Mouse (Mus musculus): Measurements from ENCODE around the gene Grin3b. TPM values are rescaled to one million over a fixed set of nuclear protein-coding genes. Genes with fewer than 3 reads are reported as not detected.

The Grin3b gene
- polyA plus RNA-seq, 1 experiment = 0.16 TPM

GRCm38 (mm10) chr10:79974668-79975067 lies 4.2 kb downstream of the Grin3b start:
- DNase-seq (ENCODE audit: low read depth in 1 of 2, low spot score in 2 of 2) = no peak
- Histone ChIP-seq H3K36me3 (ENCODE audit: control insufficient read depth, insufficient read depth, low read length) (peaks cover 40% of the 10 kb centered on the region), H3K27ac (ENCODE audit: insufficient read depth, low read length) (no peak overlapping the region), H3K4me3 (ENCODE audit: extremely low read depth, insufficient read depth, insufficient read length) (no peak overlapping the region), H3K4me1 (ENCODE audit: control insufficient read depth, insufficient read depth, insufficient read length) (no peaks in the 10 kb centered on the region; the same call in 1 of the 2 replicates), H3K27me3 (ENCODE audit: control insufficient read depth, insufficient read depth, low read length) (peaks cover 10% of the 10 kb centered on the region)
- WGBS = 74% methylated on average over 8 of the region's 8 CpGs
- no peak for TF ChIP-seq POLR2A (IDR thresholded peaks at IDR 0.05; ENCODE audit: low read depth, low read length)
- TF ChIP-seq CTCF (IDR thresholded peaks at IDR 0.05; ENCODE audit: extremely low read depth, insufficient read depth, insufficient read length, insufficient replicate concordance) = no peak

- 96% methylated on average over 28 of the region's 28 CpGs for whole genome bisulfite sequencing
- H3K36me3 ChIP-seq (ENCODE audit: control insufficient read depth, insufficient read depth, low read length) = peaks cover 40% of the 10 kb centered on the region
- no peaks in the 10 kb centered on the region for H3K4me1 ChIP-seq (ENCODE audit: control insufficient read depth, insufficient read depth, insufficient read length)
- peaks cover 2% of the 10 kb centered on the region; the same call in 1 of the 2 replicates for H3K27me3 ChIP-seq (ENCODE audit: control insufficient read depth, insufficient read depth, low read length)
- no peak overlapping the region for H3K27ac ChIP-seq (ENCODE audit: insufficient read depth, low read length)
- no peak overlapping the region for H3K4me3 ChIP-seq (ENCODE audit: extremely low read depth, insufficient read depth, insufficient read length)
- no peak for DNase-seq (ENCODE audit: low read depth in 1 of 2, low spot score in 2 of 2)
- no peak for TF ChIP-seq CTCF (IDR thresholded peaks at IDR 0.05; ENCODE audit: extremely low read depth, insufficient read depth, insufficient read length, insufficient replicate concordance)
- no peak for TF ChIP-seq POLR2A (IDR thresholded peaks at IDR 0.05; ENCODE audit: low read depth, low read length)
These were observed 5.7 kb downstream of the Grin3b start for GRCm38 (mm10) chr10:79976071-79976721.

- 95% methylated on average over 33 of the region's 36 CpGs for WGBS
- peaks cover 40% of the 10 kb centered on the region for H3K36me3 ChIP-seq (ENCODE audit: control insufficient read depth, insufficient read depth, low read length)
These were observed 6.2 kb downstream of the Grin3b start for GRCm38 (mm10) chr10:79976722-79977107.

GRCm38 (mm10) chr10:79977324-79977723 lies 6.8 kb downstream of the Grin3b start:
- TF ChIP-seq POLR2A (IDR thresholded peaks at IDR 0.05; ENCODE audit: low read depth, low read length) (no peak), CTCF (IDR thresholded peaks at IDR 0.05; ENCODE audit: extremely low read depth, insufficient read depth, insufficient read length, insufficient replicate concordance) (no peak)
- Histone ChIP-seq H3K27ac (ENCODE audit: insufficient read depth, low read length) (no peak overlapping the region), H3K4me1 (ENCODE audit: control insufficient read depth, insufficient read depth, insufficient read length) (0 out of 2 replicates have a peak, but pooled peaks cover 2% of the 10 kb centered on the region), H3K27me3 (ENCODE audit: control insufficient read depth, insufficient read depth, low read length) (no peaks in the 10 kb centered on the region), H3K4me3 (ENCODE audit: extremely low read depth, insufficient read depth, insufficient read length) (no peak overlapping the region), H3K36me3 (ENCODE audit: control insufficient read depth, insufficient read depth, low read length) (peaks cover 40% of the 10 kb centered on the region)
- WGBS = 97% methylated on average over 28 of the region's 28 CpGs
- DNase-seq (ENCODE audit: low read depth in 1 of 2, low spot score in 2 of 2) = no peak

More at GRCm38 (mm10) chr10:79976722-79977107, 6.2 kb downstream of the Grin3b start:
- H3K27ac ChIP-seq (ENCODE audit: insufficient read depth, low read length) = no peak overlapping the region
- H3K27me3 ChIP-seq (ENCODE audit: control insufficient read depth, insufficient read depth, low read length) = no peaks in the 10 kb centered on the region
- H3K4me3 ChIP-seq (ENCODE audit: extremely low read depth, insufficient read depth, insufficient read length) = no peak overlapping the region
- DNase-seq (ENCODE audit: low read depth in 1 of 2, low spot score in 2 of 2) = no peak
- H3K4me1 ChIP-seq (ENCODE audit: control insufficient read depth, insufficient read depth, insufficient read length) = no peaks in the 10 kb centered on the region
- TF ChIP-seq CTCF (IDR thresholded peaks at IDR 0.05; ENCODE audit: extremely low read depth, insufficient read depth, insufficient read length, insufficient replicate concordance) = no peak
- TF ChIP-seq POLR2A (IDR thresholded peaks at IDR 0.05; ENCODE audit: low read depth, low read length) = no peak

- no peak for TF ChIP-seq CTCF (IDR thresholded peaks at IDR 0.05; ENCODE audit: extremely low read depth, insufficient read depth, insufficient read length, insufficient replicate concordance)
- no peak for TF ChIP-seq POLR2A (IDR thresholded peaks at IDR 0.05; ENCODE audit: low read depth, low read length)
These were observed 7.5 kb downstream of the Grin3b start for GRCm38 (mm10) chr10:79978061-79978460.

GRCm38 (mm10) chr10:79979401-79980155 lies 9.1 kb downstream of the Grin3b start:
- WGBS = 90% methylated on average over 22 of the region's 22 CpGs
- H3K4me1 ChIP-seq (ENCODE audit: control insufficient read depth, insufficient read depth, insufficient read length) = peaks cover 13% of the 10 kb centered on the region; the same call in 1 of the 2 replicates
- H3K4me3 ChIP-seq (ENCODE audit: extremely low read depth, insufficient read depth, insufficient read length) = no peak overlapping the region

More at GRCm38 (mm10) chr10:79978061-79978460, 7.5 kb downstream of the Grin3b start:
- DNase-seq (ENCODE audit: low read depth in 1 of 2, low spot score in 2 of 2) = no peak
- WGBS = 97% methylated on average over 21 of the region's 21 CpGs
- Histone ChIP-seq H3K4me1 (ENCODE audit: control insufficient read depth, insufficient read depth, insufficient read length) (peaks cover 8% of the 10 kb centered on the region; the same call in 1 of the 2 replicates), H3K36me3 (ENCODE audit: control insufficient read depth, insufficient read depth, low read length) (peaks cover 40% of the 10 kb centered on the region), H3K4me3 (ENCODE audit: extremely low read depth, insufficient read depth, insufficient read length) (no peak overlapping the region), H3K27ac (ENCODE audit: insufficient read depth, low read length) (no peak overlapping the region), H3K27me3 (ENCODE audit: control insufficient read depth, insufficient read depth, low read length) (no peaks in the 10 kb centered on the region)

More at GRCm38 (mm10) chr10:79979401-79980155, 9.1 kb downstream of the Grin3b start:
- Histone ChIP-seq H3K27me3 (ENCODE audit: control insufficient read depth, insufficient read depth, low read length) (no peaks in the 10 kb centered on the region), H3K36me3 (ENCODE audit: control insufficient read depth, insufficient read depth, low read length) (peaks cover 40% of the 10 kb centered on the region), H3K27ac (ENCODE audit: insufficient read depth, low read length) (no peak overlapping the region)
- TF ChIP-seq CTCF (IDR thresholded peaks at IDR 0.05; ENCODE audit: extremely low read depth, insufficient read depth, insufficient read length, insufficient replicate concordance) = no peak
- DNase-seq (ENCODE audit: low read depth in 1 of 2, low spot score in 2 of 2) = no peak
